Mouse (Mus musculus) hindlimb bud, embryonic 11.5 days (tissue): Measurements from ENCODE around the gene Pnkp.

Experiments
- DNase-seq: peaks from one replicate; pipeline ENCODE4 v3.0.0-alpha.2; 2012; ENCODE audit warnings: low read depth, low spot score; ENCODE audit errors: extremely low spot score

Gene Pnkp

DNA sequence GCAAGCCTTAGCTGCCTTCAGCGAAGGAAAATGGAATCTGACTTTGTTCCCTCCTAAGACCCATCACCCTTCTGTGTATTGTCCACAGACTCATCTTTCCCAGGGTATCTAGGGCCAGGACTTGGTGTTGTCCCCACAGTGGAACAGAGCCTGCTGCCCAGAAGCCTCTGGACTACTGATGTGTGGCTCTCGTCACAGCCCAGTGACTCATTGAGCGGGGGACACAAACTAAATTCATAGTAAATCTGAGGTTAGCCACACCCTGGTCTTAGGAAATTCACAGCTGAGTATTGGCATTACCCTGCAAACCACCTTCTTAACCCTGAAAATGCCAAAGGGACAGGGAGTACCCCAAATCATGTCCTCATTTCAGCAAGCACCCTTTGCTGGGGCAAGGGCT lies 30.2 kb upstream of the Pnkp start:
- DNase-seq: no peak

DNA sequence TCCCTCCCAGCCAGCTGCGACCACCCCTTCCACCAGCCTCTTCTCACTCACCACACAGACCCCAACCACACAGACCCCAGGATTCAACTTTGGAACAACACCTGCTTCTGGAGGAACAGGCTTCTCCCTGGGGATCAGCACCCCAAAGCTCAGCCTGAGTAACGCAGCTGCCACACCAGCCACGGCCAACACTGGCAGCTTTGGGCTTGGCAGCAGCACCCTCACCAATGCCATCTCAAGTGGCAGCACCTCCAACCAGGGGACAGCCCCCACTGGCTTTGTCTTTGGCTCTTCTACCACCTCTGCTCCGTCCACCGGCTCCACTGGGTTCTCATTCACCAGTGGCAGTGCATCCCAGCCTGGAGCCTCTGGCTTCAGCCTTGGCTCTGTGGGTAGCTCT lies 28.2 kb upstream of the Pnkp start:
- DNase-seq: no peak

DNA sequence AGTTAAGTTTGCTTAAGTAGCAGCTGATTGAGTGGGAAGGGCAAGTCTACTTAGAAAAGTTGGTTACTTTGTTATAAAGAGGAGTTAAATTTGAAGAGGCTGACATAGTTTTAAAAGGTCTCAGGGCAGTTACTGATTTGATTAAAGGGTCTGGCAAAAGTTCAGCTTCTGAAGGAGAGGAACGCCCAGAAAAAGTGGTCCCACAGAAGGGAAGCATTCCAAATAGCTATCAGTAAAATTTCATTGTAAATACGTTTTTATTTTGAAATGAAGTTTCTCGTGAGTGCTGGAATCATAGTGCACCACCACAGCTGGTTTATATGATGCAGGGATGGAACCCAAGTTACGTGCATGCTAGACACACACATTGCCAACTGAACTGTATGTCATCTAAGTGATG lies 24.2 kb upstream of the Pnkp start:
- DNase-seq: no peak

DNA sequence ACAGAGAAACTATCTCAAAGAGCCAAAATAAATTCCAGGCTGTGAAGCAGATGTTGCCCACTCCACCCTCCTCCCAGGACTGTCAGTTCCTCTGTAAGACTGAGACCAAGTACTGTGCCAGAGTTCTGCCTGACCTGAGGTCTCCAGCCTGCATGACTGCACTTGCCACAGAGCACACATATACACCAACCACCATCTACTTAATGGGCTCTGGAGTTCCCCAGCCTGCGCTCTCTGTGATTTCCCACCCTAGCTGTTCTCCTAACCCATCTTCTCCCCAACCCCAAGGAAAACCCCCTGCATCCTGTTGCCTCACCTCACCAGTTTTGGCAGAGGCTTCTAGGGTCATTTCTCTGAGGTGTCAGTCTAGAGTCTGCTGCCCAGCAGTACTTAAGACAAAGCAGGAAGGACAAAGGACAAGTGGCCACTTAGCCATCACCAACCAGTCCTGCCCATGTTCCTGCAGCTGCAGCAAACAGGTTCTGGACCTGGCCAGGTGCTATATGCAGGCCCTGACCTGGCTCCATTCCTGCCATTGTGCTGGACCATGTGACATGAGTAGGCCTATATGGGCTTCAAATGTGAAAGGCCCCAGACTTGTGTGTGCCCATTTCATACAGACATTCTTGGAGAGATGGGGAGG lies 21.4 kb upstream of the Pnkp start:
- no peak for DNase-seq

DNA sequence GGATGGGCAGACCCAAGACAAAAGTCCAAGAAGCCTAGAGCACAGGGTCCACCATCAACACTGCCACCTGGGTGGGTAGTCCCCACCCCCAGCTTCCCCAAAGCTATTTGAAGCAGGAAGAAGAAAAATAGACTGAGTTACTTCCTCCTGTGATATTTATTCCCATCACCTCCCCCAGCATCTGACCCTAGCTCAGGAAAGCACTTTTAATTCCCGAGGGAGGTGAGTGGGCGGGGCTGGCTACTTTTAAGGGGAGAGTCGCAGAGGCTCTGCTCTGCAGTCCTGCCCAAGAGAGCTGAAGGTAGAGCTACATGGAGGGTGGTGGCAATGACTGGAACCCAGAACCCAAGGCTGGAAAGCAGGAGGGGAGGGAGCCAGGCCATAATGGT lies 20.9 kb upstream of the Pnkp start:
- no peak for DNase-seq

DNA sequence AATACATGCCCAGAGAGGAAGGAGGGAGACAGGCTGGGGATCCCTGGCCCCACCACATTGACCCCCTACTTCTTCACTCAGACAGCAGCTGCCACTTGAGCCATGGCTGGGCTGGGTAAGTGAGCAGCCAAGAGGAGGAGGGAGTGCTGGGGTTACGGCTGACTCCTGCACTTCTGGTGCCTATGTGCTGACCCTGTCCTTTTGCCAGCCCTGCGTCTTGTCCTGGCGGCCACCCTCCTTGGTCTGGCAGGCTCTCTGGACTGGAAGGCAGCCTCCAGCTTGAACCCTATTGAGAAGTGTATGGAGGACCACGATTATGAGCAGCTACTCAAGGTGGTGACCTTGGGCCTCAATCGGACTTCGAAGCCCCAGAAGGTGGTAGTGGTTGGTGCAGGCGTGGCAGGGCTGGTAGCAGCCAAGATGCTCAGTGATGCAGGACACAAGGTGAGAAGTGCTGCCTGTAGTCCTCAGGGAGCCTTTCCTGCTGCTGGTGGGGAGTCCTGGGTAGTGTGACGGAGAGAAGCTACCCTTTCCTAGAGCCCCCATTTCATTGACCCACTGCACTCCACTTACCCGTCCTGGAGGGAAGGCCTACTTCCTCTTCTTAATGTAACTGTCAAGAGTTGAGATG lies 20.4 kb upstream of the Pnkp start:
- no peak for DNase-seq

DNA sequence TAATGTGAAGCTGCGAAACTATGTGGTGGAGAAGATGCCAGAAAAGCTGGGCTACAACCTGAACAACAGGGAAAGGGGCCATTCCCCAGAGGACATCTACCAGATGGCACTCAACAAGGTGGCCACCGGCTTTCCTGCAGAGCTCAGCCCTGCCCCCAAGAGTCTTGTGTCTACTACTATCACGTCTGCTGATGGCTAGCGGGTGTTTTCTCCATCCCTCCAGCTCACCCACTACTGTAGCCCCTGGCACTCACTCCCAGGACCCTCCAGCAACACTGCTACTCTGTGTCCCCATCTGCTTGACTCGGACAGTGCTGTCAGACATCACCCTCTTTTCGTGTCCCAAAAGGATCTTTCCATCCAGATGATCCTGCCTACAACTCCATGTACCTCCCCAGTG lies 18.9 kb upstream of the Pnkp start:
- no peak for DNase-seq

DNA sequence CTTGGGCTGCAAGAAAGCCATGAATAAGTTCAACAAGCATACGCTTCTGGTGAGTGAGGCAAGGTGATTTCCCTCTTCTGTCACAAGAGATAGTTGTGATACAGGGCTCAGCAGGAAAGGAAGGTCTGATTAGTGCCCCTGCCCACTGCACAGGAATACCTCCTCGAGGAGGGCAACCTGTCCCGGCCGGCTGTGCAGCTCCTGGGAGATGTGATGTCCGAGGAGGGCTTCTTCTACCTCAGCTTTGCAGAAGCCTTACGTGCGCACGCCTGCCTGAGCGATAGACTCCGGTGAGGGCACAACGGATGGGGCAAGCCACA lies 17.8 kb upstream of the Pnkp start:
- no peak for DNase-seq

DNA sequence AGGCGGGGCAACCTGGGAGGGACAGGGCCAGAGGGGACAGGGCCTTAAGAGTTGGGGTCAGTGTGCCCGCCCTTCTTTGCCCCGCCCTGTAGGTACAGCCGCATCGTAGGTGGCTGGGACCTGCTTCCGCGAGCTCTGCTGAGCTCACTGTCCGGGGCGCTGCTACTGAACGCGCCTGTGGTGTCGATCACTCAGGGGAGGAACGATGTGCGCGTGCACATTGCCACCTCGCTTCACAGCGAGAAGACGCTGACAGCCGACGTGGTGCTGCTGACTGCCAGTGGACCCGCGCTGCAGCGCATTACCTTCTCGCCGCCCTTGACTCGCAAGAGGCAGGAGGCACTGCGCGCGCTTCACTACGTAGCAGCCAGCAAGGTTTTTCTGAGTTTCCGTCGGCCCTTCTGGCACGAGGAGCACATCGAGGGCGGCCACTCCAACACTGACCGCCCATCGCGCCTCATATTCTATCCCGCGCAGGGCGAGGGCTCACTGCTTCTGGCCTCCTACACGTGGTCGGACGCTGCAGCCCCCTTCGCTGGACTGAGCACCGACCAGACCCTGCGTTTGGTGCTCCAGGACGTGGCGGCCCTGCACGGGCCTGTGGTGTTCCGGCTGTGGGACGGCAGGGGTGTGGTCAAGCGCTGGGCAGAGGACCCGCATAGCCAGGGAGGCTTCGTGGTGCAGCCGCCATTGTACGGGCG lies 17.3 kb upstream of the Pnkp start:
- DNase-seq: no peak

DNA sequence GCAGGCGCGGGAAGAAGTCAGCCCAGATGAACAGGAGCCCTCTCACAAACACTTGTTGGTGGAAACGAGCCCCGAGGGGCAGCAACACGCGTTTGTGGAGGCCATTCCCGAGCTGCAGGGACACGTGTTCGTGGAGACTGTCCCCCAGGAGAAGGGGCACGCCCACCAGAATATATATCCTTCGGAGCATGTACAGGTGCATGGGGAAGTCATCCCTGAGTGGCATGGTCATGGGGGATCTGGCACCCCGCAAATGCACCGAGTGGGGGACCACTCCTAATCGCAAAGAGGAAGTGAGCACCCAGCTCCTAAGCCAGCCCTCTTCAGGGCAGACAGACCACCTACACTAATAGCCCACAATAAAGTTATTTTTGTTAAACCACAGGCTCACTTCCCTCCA lies 16.5 kb upstream of the Pnkp start:
- DNase-seq: no peak

DNA sequence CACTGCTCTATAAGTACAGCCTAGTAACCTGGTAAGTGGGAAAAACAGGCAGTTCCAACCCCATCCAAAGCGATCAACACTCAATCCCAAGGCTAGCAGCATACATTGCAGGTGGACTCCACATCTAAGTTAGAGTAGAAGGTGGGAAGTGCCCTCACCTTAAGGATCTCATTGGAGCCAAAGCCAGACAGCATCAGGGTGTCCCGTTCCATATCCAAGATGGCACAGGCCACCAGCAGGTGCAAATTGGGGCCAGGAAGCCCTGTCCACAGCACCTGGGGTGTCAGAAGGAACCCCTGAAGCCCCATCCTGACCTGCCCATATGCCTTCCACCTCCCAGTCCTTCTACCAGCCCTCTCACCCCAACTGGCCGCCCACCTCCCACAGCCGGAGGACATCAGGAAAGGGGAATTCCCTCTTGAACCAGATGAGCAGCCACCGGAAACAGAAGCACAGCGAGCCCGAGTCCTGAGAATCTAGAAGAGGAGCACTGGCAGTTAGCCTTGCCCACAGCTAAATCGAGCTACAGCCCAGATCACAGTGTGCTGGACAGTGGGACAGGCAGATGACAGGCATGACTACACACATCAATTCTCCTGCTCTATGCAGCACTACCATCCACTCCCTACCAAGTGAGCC lies 15.0 kb upstream of the Pnkp start:
- no peak for DNase-seq

DNA sequence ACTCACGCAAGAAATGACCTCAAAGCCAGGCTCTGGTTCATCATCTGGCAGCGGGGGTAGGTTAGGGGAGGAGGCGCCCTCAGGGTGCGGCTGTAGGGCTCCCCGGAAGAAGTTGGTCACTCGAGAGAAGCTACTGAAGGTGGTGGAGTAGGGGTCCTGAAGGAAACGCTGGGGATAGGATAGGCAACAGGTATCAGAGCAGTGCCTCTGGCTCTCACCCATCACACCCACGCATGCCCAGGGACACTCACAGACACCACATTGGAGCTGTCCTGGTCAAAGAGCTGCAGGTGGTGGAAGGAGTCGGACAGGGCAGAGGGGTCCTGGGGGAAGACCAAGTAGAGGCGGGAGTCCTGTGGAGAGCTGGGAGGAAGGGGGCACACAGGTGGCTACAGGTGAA lies 11.9 kb upstream of the Pnkp start:
- DNase-seq: no peak

DNA sequence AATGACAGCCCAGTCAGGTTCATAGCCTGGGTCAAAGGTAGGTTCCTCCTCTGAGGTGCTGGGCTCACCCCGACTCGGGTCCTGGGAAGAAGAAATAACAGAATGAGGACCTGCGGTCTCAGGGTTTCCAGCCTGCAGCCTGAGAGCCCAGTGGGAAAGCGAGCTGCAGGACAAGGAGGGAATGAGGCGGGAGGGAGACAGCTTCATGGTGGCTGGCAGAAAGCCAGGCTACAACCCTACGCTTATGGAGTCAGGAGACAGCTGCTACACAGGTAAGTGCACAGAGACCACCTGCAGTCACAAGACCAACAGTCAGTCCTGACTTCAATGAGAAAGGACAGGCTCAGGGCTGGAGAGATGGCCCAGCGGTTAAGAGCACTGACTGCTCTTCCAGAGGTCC lies 10.1 kb upstream of the Pnkp start:
- no peak for DNase-seq

DNA sequence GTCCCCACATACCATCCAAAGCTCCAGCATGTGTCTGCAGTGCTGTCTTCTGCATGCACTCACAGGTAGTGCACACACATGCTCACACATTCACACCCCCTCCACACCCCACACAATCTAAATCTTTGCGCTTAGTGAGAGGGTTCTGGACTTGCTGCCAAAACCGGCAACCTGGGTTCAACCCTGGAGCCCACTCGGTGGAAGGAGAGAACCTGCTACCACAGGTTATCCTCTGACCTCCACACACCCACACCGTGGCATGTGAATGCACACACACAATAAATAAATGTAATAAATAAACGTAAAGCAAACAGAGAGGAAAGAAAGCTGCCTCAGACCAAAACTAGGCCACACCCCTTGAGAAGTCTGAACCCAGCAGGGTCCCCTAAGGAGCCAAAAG lies 9.2 kb upstream of the Pnkp start:
- no peak for DNase-seq

DNA sequence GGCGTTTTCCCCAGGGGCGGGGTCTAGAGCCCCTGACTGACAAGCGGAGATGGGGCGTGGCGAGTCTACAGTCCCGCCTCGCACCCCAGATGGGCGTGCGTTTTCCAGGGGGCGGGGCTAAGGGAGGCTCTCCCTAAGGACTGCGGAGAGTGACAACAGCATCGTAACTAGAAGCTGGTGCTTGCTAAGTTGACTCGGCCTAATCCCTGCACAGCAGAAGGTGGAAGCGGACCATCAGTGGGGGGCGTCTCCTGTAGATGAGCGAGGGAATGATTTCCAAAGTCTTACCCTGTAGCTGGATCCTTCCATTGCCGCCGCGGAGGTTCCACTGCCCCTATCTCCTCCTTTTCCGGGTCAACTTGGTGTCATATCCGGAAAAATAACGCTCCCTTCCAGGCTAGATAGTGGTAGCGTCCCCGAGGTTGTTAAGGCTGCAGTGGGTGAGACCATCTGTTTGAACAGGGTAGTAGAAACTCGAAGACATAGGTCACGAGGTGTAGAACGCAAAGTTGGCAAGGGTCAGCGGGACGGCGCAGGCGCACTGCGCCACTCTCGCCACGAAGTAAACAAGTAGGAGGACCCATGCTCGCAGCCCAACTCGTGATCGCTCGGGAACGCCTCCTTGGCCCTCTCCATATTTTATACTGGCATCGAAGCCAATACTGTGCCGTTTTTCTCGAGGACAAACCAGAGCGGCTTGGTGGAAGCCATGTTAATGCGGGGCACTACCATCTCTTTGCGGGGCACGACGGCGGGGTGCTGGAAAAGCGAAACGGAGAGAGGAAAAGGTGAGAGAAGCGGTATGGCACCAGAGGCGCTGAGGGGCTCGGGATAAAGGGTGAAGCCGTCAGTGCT lies 8.2 kb upstream of the Pnkp start, which contains the start of the genes Akt1s1 and Tbc1d17:
TSS of gene Akt1s1 (plus strand) at position 431 of the 855 bp plus-strand sequence.
TSS of gene Tbc1d17 (minus strand) at position 519 of the 855 bp plus-strand sequence.
- peak; percentile 98 for DNase-seq

DNA sequence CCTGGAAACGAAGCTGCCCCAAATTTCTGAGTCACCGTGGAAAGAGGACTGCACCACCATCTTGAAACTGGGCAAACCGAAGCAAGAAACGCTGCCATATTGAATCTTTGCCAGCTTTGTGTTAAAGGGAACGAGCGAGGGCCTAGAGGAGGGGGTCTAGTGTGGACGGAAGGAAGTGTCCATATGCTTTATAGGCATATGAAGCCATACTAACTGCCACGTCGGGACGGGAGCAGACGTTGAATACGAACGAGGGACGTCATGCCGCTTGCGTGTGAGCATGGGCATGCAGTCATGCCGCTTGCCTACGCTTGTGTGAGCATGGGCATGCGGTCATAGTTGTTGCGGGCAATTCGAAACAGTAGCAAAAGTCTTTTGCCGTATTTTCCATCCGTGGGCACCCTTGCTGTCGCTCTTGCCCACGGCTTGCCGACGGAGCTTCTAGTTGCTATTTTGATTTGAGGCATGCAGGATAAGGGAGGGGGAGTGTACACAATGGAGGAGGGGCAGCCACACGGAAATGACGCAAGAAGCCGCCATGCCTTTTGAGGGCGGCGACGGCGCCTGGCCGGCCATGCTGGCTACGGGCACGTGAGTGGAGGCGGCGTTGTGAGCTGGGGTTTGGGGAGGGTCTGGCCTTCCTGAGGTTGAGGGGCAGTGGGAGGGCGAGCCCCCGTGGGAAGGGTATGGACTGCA lies 7.4 kb upstream of the Pnkp start:
- DNase-seq: peak; percentile 79

DNA sequence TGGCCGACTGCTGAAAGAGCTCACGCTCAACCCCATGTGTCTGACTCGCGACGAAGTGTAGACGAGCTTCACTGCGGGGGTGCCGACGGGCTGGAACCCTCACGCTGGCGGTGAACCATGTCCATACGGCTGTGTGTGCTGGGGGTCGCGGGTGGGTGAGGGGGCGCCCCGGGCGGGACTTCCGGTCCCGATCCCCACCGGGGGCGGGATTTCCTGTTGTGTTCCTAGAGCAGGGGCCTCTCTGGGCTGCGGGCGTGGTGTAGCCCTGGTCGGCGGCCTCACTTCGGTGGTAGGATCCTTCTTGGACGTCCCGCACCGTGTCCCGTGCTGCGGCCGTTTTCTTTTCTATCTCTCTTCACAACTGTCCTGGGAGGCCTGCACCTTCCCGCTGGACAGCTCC lies 6.8 kb upstream of the Pnkp start:
- no peak for DNase-seq

DNA sequence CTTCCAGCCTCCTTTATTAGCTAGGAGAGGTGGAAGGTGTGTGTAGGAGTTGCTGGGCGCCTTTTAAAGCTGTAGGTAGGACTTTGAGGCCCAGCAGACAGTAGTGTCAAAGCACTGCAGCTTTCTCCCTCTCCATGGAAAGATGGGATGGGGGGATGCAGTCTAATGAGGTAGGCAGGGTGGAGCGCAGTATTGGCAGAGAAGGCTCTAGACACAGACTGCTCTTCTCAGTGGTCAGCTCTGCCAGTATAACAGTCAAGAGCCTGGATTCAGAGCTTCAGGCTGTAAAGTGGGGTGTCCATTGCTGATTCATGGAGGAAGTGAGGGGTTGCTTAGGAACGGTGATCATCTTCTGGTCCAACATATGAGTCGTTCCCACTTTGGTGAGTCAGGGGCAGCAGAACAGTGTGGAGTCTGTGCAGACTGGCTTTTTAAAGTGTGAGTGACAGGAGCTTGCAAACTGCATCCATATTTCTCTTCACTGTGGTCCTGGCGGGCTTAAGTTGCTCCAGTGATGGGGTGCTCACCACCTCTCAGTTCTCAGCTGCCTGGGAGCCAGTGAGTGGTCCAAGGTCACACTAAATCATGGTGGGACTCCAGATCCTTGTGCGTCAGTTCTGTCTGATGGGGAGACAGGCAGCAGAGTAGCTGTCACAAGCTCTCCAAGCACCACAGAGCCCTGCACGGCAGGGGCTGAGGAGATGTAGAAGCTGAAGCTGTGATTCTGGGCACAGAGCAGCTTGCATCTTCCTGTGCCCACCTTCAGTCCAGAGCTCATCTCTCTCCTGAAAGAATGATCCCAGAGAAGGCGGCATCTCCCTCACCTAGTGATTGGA lies 5.9 kb upstream of the Pnkp start:
- DNase-seq: no peak

DNA sequence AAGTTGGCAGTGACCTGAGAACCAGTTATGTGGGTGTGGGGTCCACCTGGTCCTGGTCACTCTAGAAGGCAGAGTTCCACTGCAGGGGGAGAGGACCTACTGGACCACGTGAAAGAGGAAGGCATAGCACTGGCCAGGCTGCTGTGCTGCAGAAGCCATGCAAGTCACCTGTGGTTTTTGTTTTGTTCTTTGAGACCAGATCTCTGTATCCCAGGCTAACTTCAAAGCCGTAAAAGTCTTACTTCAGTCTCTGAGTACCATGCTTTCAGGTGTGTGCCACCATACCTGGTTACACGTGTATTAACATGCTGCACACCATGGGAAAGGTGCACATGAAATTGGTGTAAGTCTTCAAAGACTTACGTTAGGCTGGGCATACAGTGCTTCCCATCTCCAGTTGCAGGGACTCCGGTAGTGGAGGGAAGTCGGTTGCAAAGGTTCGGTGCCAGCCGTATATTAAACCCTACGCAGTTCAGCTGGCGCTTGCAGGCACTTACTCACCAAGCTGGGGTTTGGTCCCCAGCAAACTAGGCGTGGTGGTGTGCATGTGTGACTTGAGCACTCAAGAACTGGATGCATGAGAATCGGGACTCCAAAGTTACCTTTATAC lies 5.2 kb upstream of the Pnkp start:
- DNase-seq: no peak
